10 mouse cellular contexts compared by ENCODE assay signal in genomic region chr11:89452862-89453261, GRCm38 (mm10).
A peak's percentile ranks its signal among the peaks of the same experiment; 100 is the strongest.
DNase-seq lines count a peak whose midpoint lies in the region; ATAC-seq and TF ChIP-seq lines count a peak whose summit lies in the region.
"Had no signal": no experiment of that assay in that cellular context is flagged by ENCODE, and none has a peak within 500 bp of the region (broad histone marks: within the 10 kb centered on the region; RNA-seq: fewer than 3 reads in every experiment).

No protein-coding gene starts in this region.

- H3K9ac ChIP-seq in kidney, embryonic 16.5 days (replicated peaks; ENCODE audit: low read length): no peak overlapping the region
- H3K9ac ChIP-seq in midbrain, embryonic 13.5 days (replicated peaks): no peak overlapping the region
- no peak overlapping the region for H3K9ac ChIP-seq in heart, adult 2 months (ENCODE audit: low read depth, low read length)
- H3K9ac ChIP-seq in liver, embryonic 12.5 days: no peak overlapping the region
- H3K9ac ChIP-seq: liver, embryonic 13.5 days had no signal

- H3K27me3 ChIP-seq in kidney, embryonic 16.5 days (ENCODE audit: insufficient read depth, low read length): no peaks in the 10 kb centered on the region
- no peaks in the 10 kb centered on the region for H3K27me3 ChIP-seq in kidney, adult 2 months (replicated peaks; ENCODE audit: control insufficient read depth, insufficient read depth, low read length)
- H3K27me3 ChIP-seq in midbrain, embryonic 13.5 days: no peaks in the 10 kb centered on the region
- H3K27me3 ChIP-seq in heart, adult 2 months (ENCODE audit: control insufficient read depth, insufficient read depth, low read length): no peaks in the 10 kb centered on the region
- no peaks in the 10 kb centered on the region for H3K27me3 ChIP-seq in liver, embryonic 12.5 days (replicated peaks)
- H3K27me3 ChIP-seq: liver, embryonic 13.5 days had no signal

- TF ChIP-seq EP300 in heart, adult 2 months (IDR thresholded peaks at IDR 0.05; ENCODE audit: insufficient read depth, low read depth, low read length): no peak

- no peaks in the 10 kb centered on the region for H3K36me3 ChIP-seq in kidney, embryonic 16.5 days (ENCODE audit: insufficient read depth, low read length)
- no peaks in the 10 kb centered on the region for H3K36me3 ChIP-seq in kidney, adult 2 months (ENCODE audit: control insufficient read depth, insufficient read depth, low read length)
- no peaks in the 10 kb centered on the region for H3K36me3 ChIP-seq in midbrain, embryonic 13.5 days
- no peaks in the 10 kb centered on the region for H3K36me3 ChIP-seq in heart, adult 2 months (ENCODE audit: control insufficient read depth, insufficient read depth, low read length)
- H3K36me3 ChIP-seq in liver, embryonic 12.5 days: no peaks in the 10 kb centered on the region
- H3K36me3 ChIP-seq: liver, embryonic 13.5 days had no signal

- no peak for TF ChIP-seq CTCF in kidney, adult 2 months (conservative IDR thresholded peaks at IDR 0.05; ENCODE audit: insufficient read depth, insufficient read length, low read depth, low read length)
- no peak for TF ChIP-seq CTCF in heart, adult 2 months (IDR thresholded peaks at IDR 0.05)

- no peak overlapping the region for H3K4me3 ChIP-seq in kidney, embryonic 16.5 days (ENCODE audit: low read length)
- no peak overlapping the region for H3K4me3 ChIP-seq in kidney, adult 2 months (ENCODE audit: insufficient read depth, low read depth, low read length)
- H3K4me3 ChIP-seq in midbrain, embryonic 13.5 days (replicated peaks): no peak overlapping the region
- no peak overlapping the region for H3K4me3 ChIP-seq in heart, adult 2 months
- H3K4me3 ChIP-seq in liver, embryonic 12.5 days: no peak overlapping the region
- H3K4me3 ChIP-seq: liver, embryonic 13.5 days had no signal

- no peaks in the 10 kb centered on the region for H3K79me2 ChIP-seq in heart, adult 2 months (replicated peaks; ENCODE audit: control insufficient read depth, insufficient read depth, low read length)

- intact Hi-C loops in heart, adult 2 months (cut with DNase I): no loop called here

- H3K27ac ChIP-seq in kidney, embryonic 16.5 days (ENCODE audit: low read length): no peak overlapping the region
- no peak overlapping the region for H3K27ac ChIP-seq in kidney, adult 2 months (ENCODE audit: insufficient read depth, low read depth, low read length)
- no peak overlapping the region for H3K27ac ChIP-seq in midbrain, embryonic 13.5 days
- H3K27ac ChIP-seq in heart, adult 2 months: no peak overlapping the region
- no peak overlapping the region for H3K27ac ChIP-seq in liver, embryonic 12.5 days
- H3K27ac ChIP-seq: liver, embryonic 13.5 days had no signal

- no peak overlapping the region for H3K4me2 ChIP-seq in kidney, embryonic 16.5 days (replicated peaks; ENCODE audit: low read depth, low read length)
- no peak overlapping the region for H3K4me2 ChIP-seq in midbrain, embryonic 13.5 days (replicated peaks)
- no peak overlapping the region for H3K4me2 ChIP-seq in liver, embryonic 12.5 days
- H3K4me2 ChIP-seq: liver, embryonic 13.5 days had no signal

- H3K4me1 ChIP-seq in kidney, embryonic 16.5 days (ENCODE audit: insufficient read depth, low read length): 0 out of 2 replicates have a peak, but pooled peaks cover 4% of the 10 kb centered on the region
- no peaks in the 10 kb centered on the region for H3K4me1 ChIP-seq in kidney, adult 2 months (ENCODE audit: control insufficient read depth, insufficient read depth, low read length)
- peaks cover 20% of the 10 kb centered on the region for H3K4me1 ChIP-seq in midbrain, embryonic 13.5 days (replicated peaks)
- H3K4me1 ChIP-seq in heart, adult 2 months (ENCODE audit: control insufficient read depth, insufficient read depth, low read length): no peaks in the 10 kb centered on the region
- no peaks in the 10 kb centered on the region for H3K4me1 ChIP-seq in liver, embryonic 12.5 days
- H3K4me1 ChIP-seq: liver, embryonic 13.5 days had no signal

- H3K9me3 ChIP-seq in kidney, embryonic 16.5 days (ENCODE audit: low read length): no peaks in the 10 kb centered on the region
- H3K9me3 ChIP-seq in midbrain, embryonic 13.5 days: no peaks in the 10 kb centered on the region
- no peaks in the 10 kb centered on the region for H3K9me3 ChIP-seq in liver, embryonic 12.5 days (replicated peaks)
- H3K9me3 ChIP-seq: liver, embryonic 13.5 days had no signal

- ATAC-seq in kidney, embryonic 16.5 days (ENCODE audit: low FRiP score, low TSS enrichment): peak; percentile 75; the same call in 1 of the 2 replicates
- 0 out of 2 replicates have a peak, but pooled peaks have one; percentile 56 for ATAC-seq in midbrain, embryonic 13.5 days
- ATAC-seq in liver, embryonic 12.5 days: no peak

- no peak for DNase-seq in kidney, adult 2 months
- peak; percentile 8 for DNase-seq in embryo, embryonic 11.5 days (ENCODE audit: low read depth, low spot score)
- peak; percentile 15 to 36 for DNase-seq in frontal cortex, postnatal 10 days (ENCODE audit: low spot score in 2 of 2)
- no peak for DNase-seq in thymus, postnatal 36 days
- no peak for DNase-seq in heart, adult 2 months
- DNase-seq: adrenal gland, postnatal 25 days; liver, embryonic 13.5 days had no signal

- no peak for TF ChIP-seq POLR2A in kidney, adult 2 months (IDR thresholded peaks at IDR 0.05; ENCODE audit: low read depth, low read length)
- TF ChIP-seq POLR2A in heart, adult 2 months (IDR thresholded peaks at IDR 0.05; ENCODE audit: insufficient read depth, low read depth, low read length): no peak

- WGBS in kidney, embryonic 16.5 days: 12% methylated on average over 2 of the region's 2 CpGs
- 29% methylated on average over 2 of the region's 2 CpGs for WGBS in kidney, adult 2 months
- 10% methylated on average over 2 of the region's 2 CpGs for WGBS in midbrain, embryonic 13.5 days
- 27% methylated on average over 2 of the region's 2 CpGs for WGBS in heart, adult 2 months
- 18% methylated on average over 2 of the region's 2 CpGs for WGBS in liver, embryonic 12.5 days (ENCODE audit: insufficient replicate concordance)

Comparison
In these comparisons a context has a peak if more than half of its experiments do, and no peak if none do; other contexts are left out.
1. DNase-seq: peak in embryo, embryonic 11.5 days (single experiment) and frontal cortex, postnatal 10 days (2 of 2); none in kidney, adult 2 months (single experiment), thymus, postnatal 36 days (0 of 2) and heart, adult 2 months (0 of 2).